Mouse (Mus musculus) C2C12 (cell line): Measurements from ENCODE around the gene Daam1.

Source experiments
- CTCF ChIP-seq: IDR thresholded peaks from one replicate; pipeline ENCODE4 v1.5.1; 2011; ENCODE audit not compliant: control insufficient read depth, insufficient read depth, insufficient read length
- FOSL1 ChIP-seq: IDR thresholded peaks from one replicate; pipeline ENCODE4 v1.8.0; 2011; ENCODE audit warnings: mild to moderate bottlenecking, low read length; ENCODE audit not compliant: poor library complexity, insufficient read depth, severe bottlenecking
- MAX ChIP-seq: IDR thresholded peaks from one replicate; pipeline ENCODE4 v1.6.1; 2011; ENCODE audit warnings: mild to moderate bottlenecking, control low read depth
- MYOD1 ChIP-seq: IDR thresholded peaks from one replicate; pipeline ENCODE4 v1.6.1; 2011; ENCODE audit warnings: low read depth; ENCODE audit not compliant: control insufficient read depth, insufficient read length

DNA sequence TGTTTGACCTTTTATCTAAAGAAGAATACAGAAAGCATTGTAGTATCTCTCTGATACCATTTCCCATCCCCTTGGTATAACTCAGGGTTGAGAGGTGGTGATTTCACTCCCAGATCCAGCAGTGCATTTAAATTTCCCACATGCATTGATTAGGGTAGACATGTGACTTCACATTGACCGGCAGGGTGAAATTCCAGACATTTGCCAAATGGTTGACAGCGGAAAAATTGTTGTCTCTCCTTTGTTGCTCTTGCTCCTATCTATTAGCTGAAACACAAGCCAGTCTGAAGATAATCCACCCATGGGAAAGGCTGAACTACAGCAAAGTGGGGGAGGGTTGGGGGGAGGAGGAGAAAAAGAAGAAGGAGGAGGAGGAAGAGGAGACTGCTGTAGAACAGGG is 208.0 kb downstream of the Daam1 start:
- TF ChIP-seq CTCF (no peak), FOSL1 (no peak), MAX (no peak), MYOD1 (no peak)
